Mouse (Mus musculus) midbrain, embryonic 10.5 days (tissue): ENCODE data around the gene Heatr5b. TPM values are rescaled to one million over a fixed set of nuclear protein-coding genes. Genes with fewer than 3 reads are reported as not detected.

Experiments
- DNase-seq: peaks from one replicate; pipeline ENCODE4 v3.0.0-alpha.2; 2017; ENCODE audit warnings: low spot score
- H3K27ac ChIP-seq: fragments of 300-500 bp; sonication (generic); replicated peaks from 2 replicates; pipeline ENCODE4 v1.5.1; 2016; ENCODE audit warnings: mild to moderate bottlenecking
- H3K27me3 ChIP-seq: fragments of 300-500 bp; sonication (generic); 2 replicates; pipeline ENCODE4 v1.6.1; 2016; ENCODE audit warnings: low read depth, mild to moderate bottlenecking; ENCODE audit not compliant: poor library complexity, severe bottlenecking
- H3K36me3 ChIP-seq: fragments of 300-500 bp; sonication (generic); 2 replicates; pipeline ENCODE4 v1.6.1; 2016; ENCODE audit warnings: mild to moderate bottlenecking, moderate library complexity
- H3K4me1 ChIP-seq: fragments of 300-500 bp; sonication (generic); 2 replicates; pipeline ENCODE4 v1.6.1; 2016
- H3K4me3 ChIP-seq: fragments of 300-500 bp; sonication (generic); 2 replicates; pipeline ENCODE4 v1.5.1; 2016; ENCODE audit warnings: mild to moderate bottlenecking, moderate library complexity
- H3K9me3 ChIP-seq: fragments of 300-500 bp; sonication (generic); replicated peaks from 2 replicates; pipeline ENCODE4 v1.6.1; 2016; ENCODE audit warnings: mild to moderate bottlenecking
- WGBS: fragments of 180-500 bp; shearing (Covaris S2); methylation state at CpG from one replicate; pipeline ENCODE4 v1.1.7; 2016; 5-methylcytosine and 5-hydroxymethylcytosine counted together
- polyA plus RNA-seq: library from polyadenylated mRNA; unstranded; fragments of >200 nt; fragmentation: Nextera tagmentation; extraction: Ambion mirVana; gene quantifications from 2 replicates; pipeline ENCODE4 v1.2.1, GENCODE M21; 2016

Gene Heatr5b
- polyA plus RNA-seq, 1 experiment from 2014 or later: 12.5 TPM

GRCm38 (mm10) chr17:78721690-78722089 is 113.5 kb downstream of the Heatr5b start:
- Histone ChIP-seq H3K4me3 (no peak overlapping the region), H3K27ac (no peak overlapping the region), H3K27me3 (no peaks in the 10 kb centered on the region), H3K9me3 (no peaks in the 10 kb centered on the region), H3K36me3 (peaks cover 21% of the 10 kb centered on the region), H3K4me1 (no peaks in the 10 kb centered on the region)
- no peak for DNase-seq
- WGBS: 92% methylated on average over 7 of the region's 7 CpGs

GRCm38 (mm10) chr17:78719086-78719485 is 116.1 kb downstream of the Heatr5b start:
- Histone ChIP-seq H3K27ac (no peak overlapping the region), H3K27me3 (no peaks in the 10 kb centered on the region), H3K9me3 (no peaks in the 10 kb centered on the region), H3K4me1 (no peaks in the 10 kb centered on the region), H3K4me3 (no peak overlapping the region), H3K36me3 (peaks cover 21% of the 10 kb centered on the region)
- DNase-seq: no peak
- WGBS: 94% methylated on average over 13 of the region's 13 CpGs

GRCm38 (mm10) chr17:78710258-78710657 is 124.9 kb downstream of the Heatr5b start:
- Histone ChIP-seq H3K4me3 (no peak overlapping the region), H3K27me3 (no peaks in the 10 kb centered on the region), H3K4me1 (no peaks in the 10 kb centered on the region), H3K27ac (no peak overlapping the region), H3K36me3 (peaks cover 13% of the 10 kb centered on the region), H3K9me3 (peaks cover 3% of the 10 kb centered on the region; the same call in 1 of the 2 replicates)
- 82% methylated on average over 2 of the region's 2 CpGs for WGBS
- DNase-seq: no peak

- peaks cover 20% of the 10 kb centered on the region for H3K36me3 ChIP-seq
- DNase-seq: no peak
- WGBS: 90% methylated on average over 7 of the region's 7 CpGs
- H3K4me3 ChIP-seq: no peak overlapping the region
- H3K27me3 ChIP-seq: no peaks in the 10 kb centered on the region
- H3K9me3 ChIP-seq: peaks cover 3% of the 10 kb centered on the region; the same call in 1 of the 2 replicates
- H3K4me1 ChIP-seq: no peaks in the 10 kb centered on the region
- H3K27ac ChIP-seq: no peak overlapping the region
These were observed 126.7 kb downstream of the Heatr5b start for GRCm38 (mm10) chr17:78708422-78708821.

- H3K27me3 ChIP-seq: no peaks in the 10 kb centered on the region
- DNase-seq: no peak
- no peaks in the 10 kb centered on the region for H3K4me1 ChIP-seq
- 95% methylated on average over 7 of the region's 7 CpGs for WGBS
- peaks cover 29% of the 10 kb centered on the region for H3K36me3 ChIP-seq
- peaks cover 3% of the 10 kb centered on the region; the same call in 1 of the 2 replicates for H3K9me3 ChIP-seq
- H3K27ac ChIP-seq: no peak overlapping the region
- H3K4me3 ChIP-seq: no peak overlapping the region
These were observed 132.2 kb downstream of the Heatr5b start for GRCm38 (mm10) chr17:78702988-78703387.

Other genes starting within 250 kb of the Heatr5b start
- gene Strn, start 98.2 kb downstream of the Heatr5b start, polyA plus RNA-seq: 5.4 and 6.1 TPM in 2 replicates
- gene Gpatch11, start 203 bp upstream of the Heatr5b start, polyA plus RNA-seq: 35.7 and 38.7 TPM in 2 replicates
- gene Eif2ak2, start 47.2 kb upstream of the Heatr5b start, polyA plus RNA-seq: 4.6 and 5.9 TPM in 2 replicates
- 0.10 TPM in 1 of 2 replicates, not detected in the other for gene Sult6b1, start 71.6 kb upstream of the Heatr5b start, polyA plus RNA-seq
- 111 and 116 TPM in 2 replicates for gene Cebpzos, start 81.1 kb upstream of the Heatr5b start, polyA plus RNA-seq
- 55.8 and 58.4 TPM in 2 replicates for gene Cebpz, start 101.7 kb upstream of the Heatr5b start, polyA plus RNA-seq
- 51.3 and 55.7 TPM in 2 replicates for gene Ndufaf7, start 101.8 kb upstream of the Heatr5b start, polyA plus RNA-seq
- gene Prkd3, start 185.5 kb upstream of the Heatr5b start, polyA plus RNA-seq: 44.3 and 48.2 TPM in 2 replicates
- gene Qpct, start 216.5 kb upstream of the Heatr5b start, polyA plus RNA-seq: 5.8 and 8.0 TPM in 2 replicates